Mouse (Mus musculus): ENCODE measurements around the gene Cd5l.

The Cd5l gene

GRCm38 (mm10) chr3:87408171-87408570 lies 50.5 kb downstream of the Cd5l start:
- DNase-seq (ENCODE audit: low spot score), result no peak

GRCm38 (mm10) chr3:87409196-87409935 lies 51.7 kb downstream of the Cd5l start:
- no peak for DNase-seq (ENCODE audit: low spot score)

GRCm38 (mm10) chr3:87410605-87411004 lies 52.9 kb downstream of the Cd5l start:
- DNase-seq (ENCODE audit: low spot score), result no peak

DNA sequence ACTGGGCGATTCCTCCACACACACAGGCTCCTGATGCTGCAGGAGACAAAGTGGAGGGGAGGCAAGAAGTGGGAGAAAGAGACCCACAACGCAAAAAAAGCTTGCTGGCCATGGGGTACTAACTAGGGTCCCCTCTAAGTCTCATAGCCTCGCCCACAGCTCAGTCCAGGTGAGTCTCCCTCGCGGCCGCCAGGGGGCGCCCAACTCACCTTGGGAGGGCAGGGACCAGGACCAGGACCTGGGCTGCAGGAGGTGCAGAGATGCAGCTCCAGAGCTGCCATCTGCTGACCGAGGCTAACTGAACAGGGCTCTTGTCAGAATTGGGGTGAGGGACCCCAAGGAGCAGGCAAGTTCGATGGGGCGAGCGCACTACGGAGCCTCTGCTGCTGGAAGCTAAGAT lies 53.5 kb downstream of the Cd5l start:
- no peak for DNase-seq (ENCODE audit: low spot score)

- no peak for DNase-seq (ENCODE audit: low spot score)
Observed at GRCm38 (mm10) chr3:87420645-87421044, 63.0 kb downstream of the Cd5l start.
